In the genomic region with DNA sequence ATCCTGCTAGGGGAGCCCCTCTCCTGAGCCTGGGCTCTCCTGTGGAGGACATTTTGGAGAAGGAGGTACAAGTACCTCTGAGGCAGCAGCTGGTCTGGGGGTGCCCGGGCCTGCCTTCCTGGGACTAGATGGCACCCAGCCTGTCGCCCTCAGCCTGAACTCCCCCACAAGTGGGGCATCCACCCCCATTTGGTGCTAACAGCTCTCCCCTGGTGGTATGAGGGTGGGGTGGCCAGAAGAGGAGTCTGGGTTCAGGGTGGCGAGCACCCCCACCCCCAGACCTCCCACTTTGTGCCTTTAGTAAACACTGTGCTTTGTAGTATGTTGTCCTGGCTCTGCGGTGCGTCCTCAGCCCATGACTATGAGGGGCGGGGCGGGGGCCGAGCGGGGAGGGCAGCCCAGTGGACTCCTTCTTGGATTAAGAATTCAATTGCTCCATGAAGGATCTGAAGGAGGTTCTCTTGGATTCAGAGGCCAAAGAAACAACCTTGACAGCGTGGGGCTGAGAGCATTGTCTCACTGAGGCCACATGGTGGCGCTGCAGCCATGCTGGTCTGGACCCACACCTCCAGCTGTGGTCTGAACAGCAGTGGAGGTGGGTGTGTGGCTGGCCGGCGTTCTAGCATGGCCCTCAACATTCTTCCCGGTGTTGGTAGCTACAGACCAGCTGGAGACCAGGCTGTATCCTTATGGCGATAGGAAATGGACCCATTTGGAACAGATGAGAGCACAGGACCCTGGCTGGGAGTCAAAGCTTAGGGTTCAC, we compare ENCODE assay signal across 9 mouse cellular contexts. TPM values are rescaled to one million over a fixed set of nuclear protein-coding genes. Genes with fewer than 3 reads are reported as not detected.
DNase-seq lines count a peak whose midpoint lies in the region; ATAC-seq and TF ChIP-seq lines count a peak whose summit lies in the region.
"Had no signal": no experiment of that assay in that cellular context is flagged by ENCODE, and none has a peak within 500 bp of the region (broad histone marks: within the 10 kb centered on the region; RNA-seq: fewer than 3 reads in every experiment).

No protein-coding gene starts in this region.

- peak; percentile 52; the same call in 1 of the 2 replicates for TF ChIP-seq EP300 in ES-Bruce4 (IDR thresholded peaks at IDR 0.05; ENCODE audit: insufficient read depth, low read depth, low read length)

- peak; percentile 99 for TF ChIP-seq CTCF in ES-Bruce4 (IDR thresholded peaks at IDR 0.05; ENCODE audit: low read depth, low read length)

- WGBS in forebrain, embryonic 10.5 days: 20% methylated on average over 15 of the region's 15 CpGs
- WGBS in large intestine, adult 2 months: 36% methylated on average over 15 of the region's 15 CpGs

- H3K27me3 ChIP-seq in ES-Bruce4 (ENCODE audit: control insufficient read depth, insufficient read depth, low read length, poor library complexity, severe bottlenecking): no peaks in the 10 kb centered on the region
- peaks cover 44% of the 10 kb centered on the region for H3K27me3 ChIP-seq in forebrain, embryonic 10.5 days (ENCODE audit: poor library complexity, severe bottlenecking)
- H3K27me3 ChIP-seq: liver, embryonic 15.5 days had no signal

- TF ChIP-seq POLR2A in ES-Bruce4 (IDR thresholded peaks at IDR 0.05; ENCODE audit: insufficient read depth, low read length): no peak

- no peak overlapping the region for H3K4me3 ChIP-seq in ES-Bruce4 (ENCODE audit: low read depth, low read length)
- H3K4me3 ChIP-seq in forebrain, embryonic 10.5 days: no peak overlapping the region
- H3K4me3 ChIP-seq: liver, embryonic 15.5 days had no signal

- H3K4me1 ChIP-seq in ES-Bruce4 (ENCODE audit: control insufficient read depth, insufficient read depth, low read length): peaks cover 11% of the 10 kb centered on the region
- H3K4me1 ChIP-seq in forebrain, embryonic 10.5 days: peaks cover 68% of the 10 kb centered on the region

- no peaks in the 10 kb centered on the region for H3K9me3 ChIP-seq in ES-Bruce4 (replicated peaks; ENCODE audit: control insufficient read depth, insufficient read depth, low read length, poor library complexity, severe bottlenecking)
- H3K9me3 ChIP-seq in forebrain, embryonic 10.5 days: 0 out of 2 replicates have a peak, but pooled peaks cover 4% of the 10 kb centered on the region
- H3K9me3 ChIP-seq: liver, embryonic 15.5 days had no signal

- peak; percentile 89 for DNase-seq in adrenal gland, postnatal 14 days
- peak; percentile 87 for DNase-seq in forebrain, embryonic 10.5 days (ENCODE audit: extremely low spot score, low spot score)
- DNase-seq in heart, postnatal 36 days: peak; percentile 70 to 72
- DNase-seq in large intestine, adult 2 months (ENCODE audit: low read depth, low spot score): peak; percentile 36
- DNase-seq in retina, postnatal 7 days (ENCODE audit: low read depth, low spot score): peak; percentile 69
- DNase-seq in urinary bladder, postnatal 4 days (ENCODE audit: low spot score in 2 of 2): peak; percentile 73 to 81

- no peaks in the 10 kb centered on the region for H3K36me3 ChIP-seq in ES-Bruce4 (ENCODE audit: control insufficient read depth, insufficient read depth, low read length, poor library complexity, severe bottlenecking)
- H3K36me3 ChIP-seq in forebrain, embryonic 10.5 days (replicated peaks): no peaks in the 10 kb centered on the region

- no peak overlapping the region for H3K27ac ChIP-seq in ES-Bruce4 (ENCODE audit: insufficient read depth, low read length)
- H3K27ac ChIP-seq in forebrain, embryonic 10.5 days: peak overlapping the region; percentile 36; the same call in 1 of the 2 replicates
- H3K27ac ChIP-seq: liver, embryonic 15.5 days had no signal

- intact Hi-C loops in heart, postnatal 36 days (cut with DNase I): loop anchor here (10.0 kb wide), 1 partner anchor 543 kb away; no protein-coding TSS in a partner anchor

- H3K9ac ChIP-seq in ES-Bruce4 (ENCODE audit: low read depth, poor library complexity, severe bottlenecking): no peak overlapping the region
- H3K9ac ChIP-seq: liver, embryonic 15.5 days had no signal

- peak; percentile 53; the same call in 1 of the 2 replicates for ATAC-seq in megakaryocyte, adult 5-6 weeks (ENCODE audit: poor library complexity, severe bottlenecking)

RNA-seq across cellular contexts. Expression of a gene that starts 42.2 kb away (rescaled TPM):
- polyA plus RNA-seq in ES-Bruce4 (2011; ENCODE audit: insufficient read depth, insufficient read length, low read depth, missing spikeins): 22.3 and 27.9 TPM in 2 replicates
- 3.9 and 4.3 TPM in 2 replicates for total RNA-seq in adrenal gland, postnatal 14 days (2021)
- polyA plus RNA-seq in forebrain, embryonic 10.5 days (2016; fragmentation: Nextera tagmentation; extraction: Ambion mirVana): 13.1 and 13.2 TPM in 2 replicates
- 1 to 10 TPM in 1 of 2 experiments, under 1 TPM in 1; 0.81 to 3.1 TPM for total RNA-seq in heart, postnatal 36 days (2021)
- polyA plus RNA-seq in large intestine, adult 2 months (2012; rRNA removed): 4.3 and 4.6 TPM in 2 replicates
- not detected in 2 replicates for total RNA-seq in megakaryocyte, adult 5-6 weeks (2015)
- not detected in 2 replicates for total RNA-seq in megakaryocyte, adult 5-6 weeks (2017)

RNA-seq across cellular contexts. Expression of a gene that starts 55.5 kb away (rescaled TPM):
- 13.5 and 13.7 TPM in 2 replicates for polyA plus RNA-seq in ES-Bruce4 (2011; ENCODE audit: insufficient read depth, insufficient read length, low read depth, missing spikeins)
- 18.9 and 22.3 TPM in 2 replicates for total RNA-seq in adrenal gland, postnatal 14 days (2021)
- 1.9 and 2.2 TPM in 2 replicates for polyA plus RNA-seq in forebrain, embryonic 10.5 days (2016; fragmentation: Nextera tagmentation; extraction: Ambion mirVana)
- 10 to 100 TPM; 39.9 to 44.8 TPM for total RNA-seq in heart, postnatal 36 days (2021)
- polyA plus RNA-seq in large intestine, adult 2 months (2012; rRNA removed): 18.0 and 20.3 TPM in 2 replicates
- 31.0 and 31.7 TPM in 2 replicates for total RNA-seq in megakaryocyte, adult 5-6 weeks (2015)
- total RNA-seq in megakaryocyte, adult 5-6 weeks (2017): 38.5 and 39.9 TPM in 2 replicates

Comparison
In these comparisons a context has a peak if more than half of its experiments do, and no peak if none do; other contexts are left out.
1. DNase-seq: peak in every context shown above with its lines; median percentile 89 in adrenal gland, postnatal 14 days; 87 in forebrain, embryonic 10.5 days; 77 in urinary bladder, postnatal 4 days; 71 in heart, postnatal 36 days; 69 in retina, postnatal 7 days; 36 in large intestine, adult 2 months.